Mouse (Mus musculus) adrenal gland, adult (tissue): ENCODE measurements around the gene Akap6.

Experiments used
- DNase-seq, 2 experiments: peaks; one replicate each; pipeline ENCODE4 v3.0.0; 2022 to 2023; ENCODE audit warnings: low spot score in 1 of 2; ENCODE audit not compliant: inconsistent age in 2 of 2

The Akap6 gene

GRCm38 (mm10) chr12:52780216-52780615 is 81.0 kb downstream of the Akap6 start:
- no peak for DNase-seq

GRCm38 (mm10) chr12:52781066-52781465 is 81.9 kb downstream of the Akap6 start:
- DNase-seq = no peak

- peak; percentile 53 to 76 for DNase-seq
Measured at GRCm38 (mm10) chr12:52782902-52783441, 83.8 kb downstream of the Akap6 start.

GRCm38 (mm10) chr12:52785217-52785616 is 86.0 kb downstream of the Akap6 start:
- no peak for DNase-seq

GRCm38 (mm10) chr12:52790350-52790768 is 91.2 kb downstream of the Akap6 start:
- peak in 1 of 2 experiments; percentile 33 for DNase-seq

- no peak for DNase-seq
Measured at GRCm38 (mm10) chr12:52794131-52794530, 94.9 kb downstream of the Akap6 start.

GRCm38 (mm10) chr12:52795551-52796470 is 96.6 kb downstream of the Akap6 start:
- no peak for DNase-seq

GRCm38 (mm10) chr12:52796471-52796795 is 97.2 kb downstream of the Akap6 start:
- DNase-seq = no peak

GRCm38 (mm10) chr12:52799717-52800116 is 100.5 kb downstream of the Akap6 start:
- no peak for DNase-seq

- no peak for DNase-seq
Measured at GRCm38 (mm10) chr12:52806273-52806672, 107.1 kb downstream of the Akap6 start.

- DNase-seq = no peak
Measured at GRCm38 (mm10) chr12:52818588-52818987, 119.4 kb downstream of the Akap6 start.

- no peak for DNase-seq
Measured at GRCm38 (mm10) chr12:52824774-52825173, 125.6 kb downstream of the Akap6 start.

GRCm38 (mm10) chr12:52828944-52829736 is 130.0 kb downstream of the Akap6 start:
- DNase-seq = no peak

GRCm38 (mm10) chr12:52831782-52832181 is 132.6 kb downstream of the Akap6 start:
- no peak for DNase-seq

- peak; percentile 53 to 88 for DNase-seq
Measured at GRCm38 (mm10) chr12:52832230-52832629, 133.0 kb downstream of the Akap6 start.

GRCm38 (mm10) chr12:52833141-52833540 is 134.0 kb downstream of the Akap6 start:
- DNase-seq = peak in 1 of 2 experiments; percentile 22

- DNase-seq = peak; percentile 8 to 28
Measured at GRCm38 (mm10) chr12:52834074-52834473, 134.9 kb downstream of the Akap6 start.

GRCm38 (mm10) chr12:52834781-52835279 is 135.6 kb downstream of the Akap6 start:
- no peak for DNase-seq

GRCm38 (mm10) chr12:52835291-52835742 is 136.1 kb downstream of the Akap6 start:
- peak in 1 of 2 experiments; percentile 27 for DNase-seq

GRCm38 (mm10) chr12:52835914-52836546 is 136.8 kb downstream of the Akap6 start:
- DNase-seq = peak in 1 of 2 experiments; percentile 29

- DNase-seq = no peak
Measured at GRCm38 (mm10) chr12:52845982-52846381, 146.8 kb downstream of the Akap6 start.
